ENCODE assay signal across 18 mouse cellular contexts in the genomic region with DNA sequence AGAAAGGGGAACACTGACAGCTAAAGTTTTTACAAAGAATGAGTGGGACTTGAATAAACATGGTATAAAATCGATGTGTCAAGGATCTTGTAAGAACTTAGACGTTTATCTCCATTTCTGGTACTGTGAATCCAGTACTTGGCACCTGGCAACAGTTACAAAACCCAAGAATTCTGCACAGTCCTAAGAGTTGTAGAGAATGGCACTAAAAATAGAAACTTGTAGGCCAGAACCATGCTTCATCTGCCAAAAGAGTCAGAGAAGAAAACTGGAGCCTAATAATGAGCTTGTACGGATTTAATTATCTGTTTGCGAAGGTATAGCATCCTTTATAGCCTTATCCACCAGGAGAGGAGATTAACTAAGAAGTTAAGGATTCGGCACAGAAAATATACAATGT.
"Had no signal": no experiment of that assay in that cellular context is flagged by ENCODE, and none has a peak within 500 bp of the region (broad histone marks: within the 10 kb centered on the region; RNA-seq: fewer than 3 reads in every experiment).

No protein-coding gene starts in this region.

- H3K27me3 ChIP-seq: liver, embryonic 12.5 days; liver, embryonic 15.5 days; lung, embryonic 15.5 days; megakaryocyte, embryonic 14.5 days; midbrain, embryonic 13.5 days had no signal

- H3K4me2 ChIP-seq: limb, embryonic 13.5 days; liver, embryonic 12.5 days; liver, embryonic 15.5 days; lung, embryonic 15.5 days; midbrain, embryonic 13.5 days had no signal

- H3K36me3 ChIP-seq: limb, embryonic 13.5 days; liver, embryonic 12.5 days; liver, embryonic 15.5 days; lung, embryonic 15.5 days had no signal

- ATAC-seq: liver, embryonic 12.5 days; midbrain, embryonic 13.5 days had no signal

- H3K4me1 ChIP-seq: liver, embryonic 15.5 days; megakaryocyte, embryonic 14.5 days had no signal

- H3K4me3 ChIP-seq: layer of hippocampus, adult 2 months; limb, embryonic 10.5 days; limb, embryonic 13.5 days; liver, embryonic 12.5 days; liver, embryonic 15.5 days; lung, embryonic 15.5 days; megakaryocyte, embryonic 14.5 days; midbrain, embryonic 10.5 days; midbrain, embryonic 13.5 days had no signal

- DNase-seq: kidney, postnatal 25 days; layer of hippocampus, adult 9-11 months; liver; lung, adult 18-20 months; lung, postnatal 10 days; lung, postnatal 36 days; thymus, adult 18-20 months; thymus, postnatal 36 days had no signal

- H3K9ac ChIP-seq: limb, embryonic 13.5 days; liver, embryonic 12.5 days; liver, embryonic 15.5 days; lung, embryonic 15.5 days; midbrain, embryonic 13.5 days had no signal

- H3K9me3 ChIP-seq: limb, embryonic 10.5 days; limb, embryonic 13.5 days; liver, embryonic 12.5 days; liver, embryonic 15.5 days; lung, embryonic 15.5 days; midbrain, embryonic 10.5 days; midbrain, embryonic 13.5 days had no signal

- H3K27ac ChIP-seq: kidney, postnatal 0 days; layer of hippocampus, adult 2 months; limb, embryonic 10.5 days; limb, embryonic 13.5 days; liver, embryonic 12.5 days; liver, embryonic 15.5 days; lung, embryonic 15.5 days; midbrain, embryonic 10.5 days; midbrain, embryonic 13.5 days had no signal
